In genomic region chr14:49525931-49526291, GRCm38 (mm10) we compare ENCODE assay signal across 10 mouse cellular contexts. TPM values are rescaled to one million over a fixed set of nuclear protein-coding genes. Genes with fewer than 3 reads are reported as not detected.
DNase-seq lines count a peak whose midpoint lies in the region; ATAC-seq and TF ChIP-seq lines count a peak whose summit lies in the region.
"Had no signal": no experiment of that assay in that cellular context is flagged by ENCODE, and none has a peak within 500 bp of the region (broad histone marks: within the 10 kb centered on the region; RNA-seq: fewer than 3 reads in every experiment).

Slc35f4 (minus strand) TSS chr14:49526046.

- H3K4me3 ChIP-seq in layer of hippocampus, adult 2 months: peak within 1 kb of the TSS; percentile 68
- peak within 1 kb of the TSS; percentile 48 for H3K4me3 ChIP-seq in forebrain, embryonic 12.5 days (replicated peaks)
- H3K4me3 ChIP-seq in neural tube, embryonic 12.5 days: peak within 1 kb of the TSS; percentile 44
- H3K4me3 ChIP-seq: erythroblast, embryonic 14.5 days; megakaryocyte, embryonic 14.5 days had no signal

- H3K9ac ChIP-seq in forebrain, embryonic 12.5 days: peak within 1 kb of the TSS; percentile 44; the same call in 1 of the 2 replicates
- H3K9ac ChIP-seq in neural tube, embryonic 12.5 days: peak within 1 kb of the TSS; percentile 54

- H3K4me2 ChIP-seq in forebrain, embryonic 12.5 days: peak within 1 kb of the TSS; percentile 97
- peak within 1 kb of the TSS; percentile 74 for H3K4me2 ChIP-seq in neural tube, embryonic 12.5 days (replicated peaks)

- no peak for TF ChIP-seq CTCF in layer of hippocampus, adult 2 months (conservative IDR thresholded peaks at IDR 0.05)

- peaks cover 11% of the 10 kb centered on the region for H3K4me1 ChIP-seq in forebrain, embryonic 12.5 days
- H3K4me1 ChIP-seq in neural tube, embryonic 12.5 days: peaks cover 11% of the 10 kb centered on the region
- H3K4me1 ChIP-seq: megakaryocyte, embryonic 14.5 days had no signal

- WGBS in forebrain, embryonic 12.5 days: 5% methylated on average over 6 of the region's 6 CpGs
- WGBS in neural tube, embryonic 12.5 days: 16% methylated on average over 6 of the region's 6 CpGs

- H3K36me3 ChIP-seq in forebrain, embryonic 12.5 days (replicated peaks): no peaks in the 10 kb centered on the region
- H3K36me3 ChIP-seq in neural tube, embryonic 12.5 days: no peaks in the 10 kb centered on the region

- no peak for DNase-seq in layer of hippocampus, adult 2 months (ENCODE audit: low spot score in 2 of 2)
- no peak for DNase-seq in layer of hippocampus, adult 11-12 months (ENCODE audit: low spot score)
- peak in 1 of 2 experiments; percentile 14 for DNase-seq in layer of hippocampus, postnatal 14 days (ENCODE audit: low spot score in 2 of 2)
- no peak for DNase-seq in adipocyte (ENCODE audit: low spot score)
- DNase-seq in ovary, postnatal 14 days (ENCODE audit: low spot score): no peak
- DNase-seq in cerebellum, adult 11 months: no peak

- peak within 1 kb of the TSS; percentile 85 for H3K27ac ChIP-seq in layer of hippocampus, adult 2 months
- H3K27ac ChIP-seq in forebrain, embryonic 12.5 days: no peak within 1 kb of the TSS
- no peak within 1 kb of the TSS for H3K27ac ChIP-seq in neural tube, embryonic 12.5 days

- no peaks in the 10 kb centered on the region for H3K9me3 ChIP-seq in forebrain, embryonic 12.5 days
- no peaks in the 10 kb centered on the region for H3K9me3 ChIP-seq in neural tube, embryonic 12.5 days

- no peak; the same call in 1 of the 2 replicates for ATAC-seq in forebrain, embryonic 12.5 days (ENCODE audit: low FRiP score)
- ATAC-seq in neural tube, embryonic 12.5 days (ENCODE audit: low FRiP score, low read depth): peak; percentile 71

- peaks cover 10% of the 10 kb centered on the region; the same call in 1 of the 2 replicates for H3K27me3 ChIP-seq in forebrain, embryonic 12.5 days
- H3K27me3 ChIP-seq in neural tube, embryonic 12.5 days (replicated peaks): no peaks in the 10 kb centered on the region; the same call in none of the 2 replicates

RNA-seq across cellular contexts. Expression of gene Slc35f4, which starts in this region (rescaled TPM):
- 10 to 100 TPM; 13.9 to 16.3 TPM for total RNA-seq in layer of hippocampus, adult 2 months (2021)
- polyA plus RNA-seq in forebrain, embryonic 12.5 days (2016; fragmentation: Nextera tagmentation; extraction: Ambion mirVana): 0.57 and 0.65 TPM in 2 replicates
- 10 to 100 TPM; 15.0 to 18.1 TPM for total RNA-seq in layer of hippocampus, postnatal 14 days (2021)
- 2.5 and 3.3 TPM in 2 replicates for polyA plus RNA-seq in neural tube, embryonic 12.5 days (2016; fragmentation: Nextera tagmentation; extraction: Ambion mirVana)
- polyA plus RNA-seq: erythroblast, embryonic 14.5 days had no signal
